Mouse (Mus musculus) cerebellum, adult 2 months (tissue): ENCODE measurements around the gene Hist1h2bj. TPM values are rescaled to one million over a fixed set of nuclear protein-coding genes. Genes with fewer than 3 reads are reported as not detected.
"Not testable (repeated sequence)": the region's sequence is repeated elsewhere in the genome, so short reads cannot be mapped to it uniquely, and the experiment has no call there.

Experiments used
- DNase-seq, 2 experiments: peaks; one replicate each; pipeline ENCODE4 v3.0.0; 2021
- H3K27ac ChIP-seq: fragments of 200-500 bp; 2 replicates; pipeline ENCODE4 v1.5.1; 2012; ENCODE audit warnings: low read length, control low read depth, inconsistent platforms; ENCODE audit not compliant: insufficient read depth
- H3K27me3 ChIP-seq: fragments of 200-500 bp; 2 replicates; pipeline ENCODE4 v1.6.1; 2012; ENCODE audit warnings: inconsistent platforms, mild to moderate bottlenecking, low read length, moderate library complexity; ENCODE audit not compliant: control insufficient read depth, insufficient read depth
- H3K4me1 ChIP-seq: fragments of 200-500 bp; 2 replicates; pipeline ENCODE4 v1.6.1; 2011; ENCODE audit warnings: low read length; ENCODE audit not compliant: control insufficient read depth, insufficient read depth
- H3K4me3 ChIP-seq: fragments of 200-500 bp; replicated peaks from 2 replicates; pipeline ENCODE3; 2011; ENCODE audit warnings: mild to moderate bottlenecking, low read depth, low read length, control low read depth; ENCODE audit not compliant: insufficient read depth
- CTCF ChIP-seq: fragments of 200-500 bp; IDR thresholded peaks from 2 replicates; pipeline ENCODE4 v1.5.1; 2011; ENCODE audit warnings: low read depth, mild to moderate bottlenecking, control low read depth, low read length, moderate library complexity, borderline replicate concordance; ENCODE audit not compliant: insufficient read depth
- POLR2A ChIP-seq: fragments of 200-500 bp; IDR thresholded peaks from 2 replicates; pipeline ENCODE4 v1.6.1; 2011; ENCODE audit warnings: low read length, control low read depth, borderline replicate concordance; ENCODE audit not compliant: insufficient read depth
- WGBS: fragments of 180-500 bp; shearing (Covaris S2); methylation state at CpG from one replicate; pipeline ENCODE4 v1.1.7; 2018; 5-methylcytosine and 5-hydroxymethylcytosine counted together
- polyA plus RNA-seq: library from polyadenylated mRNA; depleted of rRNA; stranded (reverse); fragments of >200 nt; gene quantifications from 2 replicates; pipeline ENCODE4 v1.2.3, GENCODE M21; 2012

Gene Hist1h2bj
- polyA plus RNA-seq, 1 experiment, result 1.5 TPM

GRCm38 (mm10) chr13:22036149-22036956 lies 6.7 kb upstream of the Hist1h2bj start:
- 3% methylated on average over 21 of the region's 23 CpGs for WGBS
- H3K27me3 ChIP-seq, result no peaks in the 10 kb centered on the region
- no peak for DNase-seq
- H3K27ac ChIP-seq, result no peak overlapping the region
- H3K4me1 ChIP-seq, result no peaks in the 10 kb centered on the region
- H3K4me3 ChIP-seq, result peak overlapping the region; percentile 37
- TF ChIP-seq CTCF, result no peak
- no peak for TF ChIP-seq POLR2A

GRCm38 (mm10) chr13:22036986-22037385 lies 6.0 kb upstream of the Hist1h2bj start:
- TF ChIP-seq CTCF (no peak), POLR2A (no peak)
- Histone ChIP-seq H3K4me1 (no peaks in the 10 kb centered on the region; the same call in 1 of the 2 replicates), H3K27me3 (no peaks in the 10 kb centered on the region), H3K4me3 (no peak overlapping the region), H3K27ac (no peak overlapping the region)
- DNase-seq, result no peak
- 54% methylated on average over 3 of the region's 3 CpGs for WGBS

DNA sequence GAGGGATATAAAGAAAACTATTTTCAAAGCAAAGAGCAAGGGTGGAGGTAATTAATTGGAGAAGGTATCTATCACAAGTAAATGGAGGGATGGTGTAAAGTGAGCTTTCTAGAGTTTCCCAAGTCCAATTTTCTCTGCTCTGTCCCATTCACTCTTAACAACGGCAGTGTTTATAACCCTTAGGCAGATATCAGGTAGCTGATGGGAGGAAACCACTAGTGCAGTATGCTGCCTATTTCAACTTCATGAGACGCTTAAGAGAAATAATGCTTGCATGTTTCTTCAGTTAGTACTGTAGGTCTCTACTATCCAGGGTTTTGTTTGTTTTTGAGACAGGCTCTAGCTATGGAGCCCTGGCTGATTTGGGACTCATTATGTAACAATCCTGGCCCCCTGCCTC lies 5.6 kb upstream of the Hist1h2bj start:
- Histone ChIP-seq H3K4me1 (no peaks in the 10 kb centered on the region; the same call in 1 of the 2 replicates), H3K27me3 (no peaks in the 10 kb centered on the region), H3K27ac (no peak overlapping the region), H3K4me3 (no peak overlapping the region)
- no peak for TF ChIP-seq POLR2A
- TF ChIP-seq CTCF, result no peak
- WGBS, result 89% methylated on average over 2 of the region's 2 CpGs
- DNase-seq, result no peak

GRCm38 (mm10) chr13:22039364-22039763 lies 3.6 kb upstream of the Hist1h2bj start:
- TF ChIP-seq CTCF, result no peak
- TF ChIP-seq POLR2A, result no peak
- Histone ChIP-seq H3K27me3 (no peaks in the 10 kb centered on the region), H3K4me3 (no peak overlapping the region), H3K4me1 (no peaks in the 10 kb centered on the region; the same call in 1 of the 2 replicates), H3K27ac (no peak overlapping the region)
- WGBS, result 76% methylated on average over 5 of the region's 5 CpGs
- DNase-seq, result no peak

DNA sequence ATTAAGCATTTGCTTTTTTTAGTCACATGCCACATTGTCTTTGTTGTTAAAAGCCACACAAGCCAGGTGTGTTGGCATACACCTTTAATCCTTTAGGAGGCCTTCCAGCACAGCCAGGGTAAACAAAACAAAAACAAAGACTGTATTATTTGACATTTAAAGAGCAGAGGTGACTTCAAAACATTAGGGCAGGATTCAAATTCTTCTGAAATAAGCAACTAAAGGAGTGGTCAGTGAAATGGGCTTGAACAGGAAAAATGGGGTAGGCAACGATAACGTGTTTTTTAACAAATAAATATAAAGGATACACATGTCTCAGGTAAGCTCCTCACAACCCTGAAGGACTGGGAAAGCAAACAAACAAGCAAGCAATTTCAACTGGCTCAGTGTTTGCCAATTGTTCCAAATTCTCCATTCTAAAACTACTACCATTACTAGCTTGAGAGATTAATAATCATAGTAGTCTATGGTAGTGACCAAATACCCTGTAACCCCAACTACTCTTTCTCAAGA lies 3.0 kb upstream of the Hist1h2bj start:
- DNase-seq, result no peak
- TF ChIP-seq CTCF, result no peak
- TF ChIP-seq POLR2A, result no peak
- 11% methylated on average over 2 of the region's 2 CpGs for WGBS
- Histone ChIP-seq H3K27ac (no peak overlapping the region), H3K27me3 (no peaks in the 10 kb centered on the region), H3K4me1 (no peaks in the 10 kb centered on the region; the same call in 1 of the 2 replicates), H3K4me3 (no peak overlapping the region)

DNA sequence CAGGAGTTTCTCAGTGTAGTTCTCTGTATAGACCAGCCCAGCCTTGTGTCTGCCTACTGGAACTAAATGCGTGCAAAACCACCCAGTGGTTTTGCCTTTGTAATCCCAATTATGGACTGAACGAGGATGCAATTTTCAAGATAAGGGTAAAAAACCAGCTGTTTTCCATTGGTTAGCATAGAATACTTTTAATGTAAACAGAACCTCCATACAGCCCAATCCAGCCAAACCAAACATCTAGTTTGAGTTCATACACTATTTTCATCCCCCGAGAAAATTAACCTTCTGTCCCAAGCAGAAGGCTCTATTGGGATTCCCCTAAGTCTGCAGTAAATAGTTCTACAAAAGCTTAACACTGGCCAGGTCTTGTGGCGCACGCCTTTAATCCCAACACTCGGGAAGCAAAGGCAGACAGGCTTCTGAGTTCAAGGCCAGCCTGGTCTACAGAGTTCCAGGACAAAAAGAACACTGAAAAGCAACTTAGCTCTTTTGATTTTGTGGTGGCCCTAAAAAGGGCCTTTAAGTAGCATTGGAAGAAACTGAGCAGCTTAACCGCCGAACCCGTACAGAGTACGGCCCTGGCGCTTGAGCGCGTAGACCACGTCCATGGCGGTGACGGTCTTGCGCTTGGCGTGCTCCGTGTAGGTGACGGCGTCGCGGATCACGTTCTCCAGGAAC lies 2.4 kb upstream of the Hist1h2bj start:
- Histone ChIP-seq H3K27ac (peak overlapping the region; percentile 35; the same call in 1 of the 2 replicates), H3K4me1 (no peaks in the 10 kb centered on the region; the same call in 1 of the 2 replicates)
- WGBS, result 2% methylated on average over 24 of the region's 24 CpGs

GRCm38 (mm10) chr13:22041142-22041536 lies 1.9 kb upstream of the Hist1h2bj start, which contains the start of gene Hist1h4i:
Hist1h4i (minus strand) TSS chr13:22041362.
- under 1% methylated on average over 27 of the region's 27 CpGs for WGBS

More for the DNA sequence above, 2.4 kb upstream of the Hist1h2bj start:
- TF ChIP-seq CTCF (no peak), POLR2A (no peak)
- peak overlapping the region; percentile 52 for H3K4me3 ChIP-seq
- H3K27me3 ChIP-seq, result no peaks in the 10 kb centered on the region
- peak in 1 of 2 experiments; percentile 34 for DNase-seq

More at GRCm38 (mm10) chr13:22041142-22041536, 1.9 kb upstream of the Hist1h2bj start, which contains the start of gene Hist1h4i:
- H3K27me3 ChIP-seq, H3K4me1 ChIP-seq: not testable (repeated sequence)
- Histone ChIP-seq H3K4me3 (peak within 1 kb of the TSS; percentile 52), H3K27ac (peak within 1 kb of the TSS; percentile 35; the same call in 1 of the 2 replicates)
- peak; percentile 93; the same call in 1 of the 2 replicates for TF ChIP-seq POLR2A
- peak; percentile 95 to 98 for DNase-seq
